Mouse (Mus musculus) cerebellum, adult 2 months (tissue): ENCODE results near the gene Atp6v1f. TPM values are rescaled to one million over a fixed set of nuclear protein-coding genes. Genes with fewer than 3 reads are reported as not detected.

Source experiments
- DNase-seq, 2 experiments: peaks; one replicate each; pipeline ENCODE4 v3.0.0; 2021
- H3K27ac ChIP-seq: fragments of 200-500 bp; 2 replicates; pipeline ENCODE4 v1.5.1; 2012; ENCODE audit warnings: low read length, control low read depth, inconsistent platforms; ENCODE audit not compliant: insufficient read depth
- H3K27me3 ChIP-seq: fragments of 200-500 bp; 2 replicates; pipeline ENCODE4 v1.6.1; 2012; ENCODE audit warnings: inconsistent platforms, mild to moderate bottlenecking, low read length, moderate library complexity; ENCODE audit not compliant: control insufficient read depth, insufficient read depth
- H3K4me1 ChIP-seq: fragments of 200-500 bp; 2 replicates; pipeline ENCODE4 v1.6.1; 2011; ENCODE audit warnings: low read length; ENCODE audit not compliant: control insufficient read depth, insufficient read depth
- H3K4me3 ChIP-seq: fragments of 200-500 bp; replicated peaks from 2 replicates; pipeline ENCODE3; 2011; ENCODE audit warnings: mild to moderate bottlenecking, low read depth, low read length, control low read depth; ENCODE audit not compliant: insufficient read depth
- CTCF ChIP-seq: fragments of 200-500 bp; IDR thresholded peaks from 2 replicates; pipeline ENCODE4 v1.5.1; 2011; ENCODE audit warnings: low read depth, mild to moderate bottlenecking, control low read depth, low read length, moderate library complexity, borderline replicate concordance; ENCODE audit not compliant: insufficient read depth
- POLR2A ChIP-seq: fragments of 200-500 bp; IDR thresholded peaks from 2 replicates; pipeline ENCODE4 v1.6.1; 2011; ENCODE audit warnings: low read length, control low read depth, borderline replicate concordance; ENCODE audit not compliant: insufficient read depth
- WGBS: fragments of 180-500 bp; shearing (Covaris S2); methylation state at CpG from one replicate; pipeline ENCODE4 v1.1.7; 2018; 5-methylcytosine and 5-hydroxymethylcytosine counted together
- polyA plus RNA-seq: library from polyadenylated mRNA; depleted of rRNA; stranded (reverse); fragments of >200 nt; gene quantifications from 2 replicates; pipeline ENCODE4 v1.2.3, GENCODE M21; 2012

Atp6v1f gene
- polyA plus RNA-seq, 1 experiment, result 433 TPM

DNA sequence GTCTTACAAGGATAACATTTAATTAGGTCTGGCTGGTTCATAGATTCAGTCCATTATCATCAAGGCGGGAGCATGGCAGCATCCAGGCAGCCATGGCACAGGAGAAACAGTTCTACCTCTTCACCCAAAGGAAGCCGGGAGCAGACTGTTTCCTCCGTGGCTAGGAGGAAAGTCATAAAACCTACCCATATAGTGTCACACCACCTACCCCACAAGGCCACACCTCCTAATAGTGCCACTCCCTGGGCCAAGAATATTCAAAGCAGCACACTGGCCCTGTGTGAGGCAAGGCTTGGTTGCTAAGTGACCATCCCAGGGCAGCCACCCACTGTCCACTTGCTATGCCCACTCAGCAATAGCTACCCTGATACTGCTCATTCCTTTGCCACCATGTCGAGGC is 3.6 kb downstream of the Atp6v1f start, which contains the start of gene Atp6v1fnb:
Atp6v1fnb (plus strand) TSS at position 301 of the 400 bp plus-strand sequence.
- Histone ChIP-seq H3K4me3 (no peak within 1 kb of the TSS), H3K27ac (no peak within 1 kb of the TSS), H3K4me1 (peaks cover 3% of the 10 kb centered on the region; the same call in 1 of the 2 replicates), H3K27me3 (no peaks in the 10 kb centered on the region)
- no peak for DNase-seq
- TF ChIP-seq POLR2A (no peak), CTCF (no peak)
- WGBS, result 89% methylated on average over 4 of the region's 4 CpGs

DNA sequence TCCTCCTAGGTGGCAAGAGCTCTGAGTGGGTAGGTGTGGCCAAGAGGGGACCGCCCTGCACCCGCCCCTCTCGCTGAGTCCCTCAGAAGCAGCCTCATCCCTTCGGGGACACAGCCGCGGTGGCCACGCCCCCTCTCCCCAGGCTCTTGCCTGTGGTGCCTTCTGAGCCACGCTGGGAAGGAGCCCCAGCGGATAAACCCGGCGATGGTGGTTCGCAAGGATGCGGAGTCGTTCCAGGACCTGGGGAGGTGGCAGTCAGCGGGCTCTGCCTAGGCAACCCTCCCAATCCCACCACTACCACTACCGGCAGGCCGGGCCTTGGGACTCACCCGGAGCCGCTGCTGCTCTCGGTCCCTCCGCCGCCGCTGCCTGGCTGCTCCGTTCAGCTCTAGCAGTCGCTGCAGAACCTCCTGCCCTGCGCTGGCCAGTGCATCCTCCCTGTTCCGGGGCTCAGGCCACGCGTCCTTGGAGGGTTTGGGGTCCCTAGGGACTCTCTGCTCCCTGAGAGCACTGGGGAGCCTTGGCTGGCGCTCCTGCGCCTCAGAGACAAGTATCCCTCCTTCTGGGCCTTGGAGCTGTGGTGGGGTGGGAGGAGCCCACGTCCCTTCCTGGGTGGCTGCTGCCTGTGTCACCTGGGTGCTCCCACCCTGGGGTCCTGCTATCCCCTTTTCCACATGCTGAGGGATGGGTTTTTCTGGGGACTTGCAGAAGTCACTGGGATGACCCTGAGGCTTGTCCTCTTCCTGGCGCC is 6.6 kb downstream of the Atp6v1f start:
- H3K27ac ChIP-seq, result no peak overlapping the region
- peaks cover under 1% of the 10 kb centered on the region; the same call in 1 of the 2 replicates for H3K4me1 ChIP-seq
- TF ChIP-seq CTCF, result no peak
- no peak for TF ChIP-seq POLR2A
- peak overlapping the region; percentile 42 for H3K4me3 ChIP-seq
- H3K27me3 ChIP-seq, result no peaks in the 10 kb centered on the region
- peak; percentile 59 to 60 for DNase-seq
- WGBS, result 8% methylated on average over 33 of the region's 33 CpGs

DNA sequence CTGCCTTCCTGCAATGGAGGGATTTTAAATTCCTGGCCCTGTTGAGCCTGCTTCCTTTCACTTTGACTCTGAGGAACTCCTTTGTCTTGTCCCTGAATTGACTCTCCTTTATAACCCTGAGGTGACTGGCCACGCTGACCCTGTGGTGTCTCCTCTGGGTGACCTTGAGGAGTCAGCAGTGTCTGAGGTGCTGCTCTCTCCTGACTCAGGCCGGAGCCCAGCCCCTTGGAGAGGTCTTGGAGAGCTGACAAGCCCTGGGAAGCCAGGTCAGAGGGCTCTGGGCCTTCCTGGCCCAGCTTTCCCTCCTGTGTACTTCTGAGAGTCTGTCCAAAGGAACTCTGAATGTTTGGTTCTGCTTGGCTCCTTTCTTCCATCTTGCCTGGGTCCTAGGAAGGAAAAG is 7.2 kb downstream of the Atp6v1f start:
- Histone ChIP-seq H3K27me3 (no peaks in the 10 kb centered on the region), H3K4me1 (no peaks in the 10 kb centered on the region), H3K4me3 (no peak overlapping the region), H3K27ac (no peak overlapping the region)
- DNase-seq, result no peak
- no peak for TF ChIP-seq CTCF
- no peak for TF ChIP-seq POLR2A
- WGBS, result 67% methylated on average over 2 of the region's 2 CpGs

DNA sequence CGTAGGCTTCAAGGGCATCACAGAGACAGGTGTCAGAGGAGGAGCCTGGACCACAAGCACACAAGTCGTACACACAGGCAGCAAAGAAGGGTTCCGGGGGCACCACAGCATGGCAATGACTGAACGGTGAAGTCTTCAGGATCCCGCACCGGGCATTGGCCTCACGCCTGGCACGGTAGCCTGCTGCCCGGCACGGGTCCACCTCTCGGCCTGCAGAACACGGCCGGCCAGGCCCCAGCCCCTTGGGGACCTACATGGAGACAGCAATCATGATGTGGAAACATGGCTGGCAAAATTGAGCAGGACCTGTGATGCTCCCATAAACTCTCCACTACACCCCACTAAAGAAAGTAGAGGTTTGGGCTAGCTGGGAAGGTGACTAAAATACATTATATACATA is 15.2 kb downstream of the Atp6v1f start:
- TF ChIP-seq CTCF (no peak), POLR2A (no peak)
- WGBS, result 80% methylated on average over 13 of the region's 13 CpGs

DNA sequence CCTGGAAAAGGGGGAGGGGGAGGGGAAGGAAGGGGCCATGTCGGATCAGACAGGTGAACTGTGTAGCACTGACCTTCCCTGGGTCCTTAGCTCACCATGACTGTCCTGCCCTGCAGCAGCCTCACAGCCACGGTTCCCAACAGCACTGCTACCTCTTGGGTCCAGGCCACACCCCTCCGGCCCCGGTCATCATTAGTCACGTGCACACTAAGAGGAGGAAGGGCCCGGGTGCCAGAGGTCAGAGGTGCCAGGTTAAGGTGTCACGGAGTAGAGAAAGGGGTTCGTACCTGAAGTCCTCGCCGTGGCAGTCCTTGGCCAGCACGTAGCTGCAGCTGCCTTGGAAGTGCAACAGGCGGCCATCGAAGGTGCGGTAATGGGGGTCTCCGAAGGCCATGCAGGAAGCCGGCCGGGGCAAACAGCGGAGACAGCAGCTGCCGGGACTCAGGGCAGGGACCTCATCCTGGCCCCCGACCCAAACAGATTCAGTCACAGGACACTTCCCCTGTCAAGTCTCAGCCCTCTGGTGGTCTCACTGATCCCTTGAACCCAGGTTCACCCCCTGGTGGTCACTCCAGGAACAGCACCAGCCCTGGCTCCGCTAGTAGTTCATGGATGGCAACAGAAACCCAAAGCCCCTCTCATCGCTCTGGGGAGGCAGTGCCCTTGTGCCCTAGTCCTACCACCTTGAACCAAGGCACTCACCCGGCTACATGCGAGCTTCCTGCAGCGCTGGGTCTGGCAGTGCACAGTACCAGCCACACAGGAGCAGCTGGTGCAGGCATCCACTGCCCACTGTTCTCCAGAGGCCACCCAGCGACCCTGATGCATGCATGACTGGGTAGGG is 17.4 kb downstream of the Atp6v1f start:
- H3K4me3 ChIP-seq, result peak overlapping the region; percentile 38
- no peak overlapping the region for H3K27ac ChIP-seq
- TF ChIP-seq CTCF (peak; percentile 87), POLR2A (no peak)
- peak; percentile 38 to 60 for DNase-seq
- H3K27me3 ChIP-seq, result no peaks in the 10 kb centered on the region
- H3K4me1 ChIP-seq, result no peaks in the 10 kb centered on the region
- 7% methylated on average over 26 of the region's 26 CpGs for WGBS

More for the DNA sequence above, 15.2 kb downstream of the Atp6v1f start:
- DNase-seq, result no peak
- Histone ChIP-seq H3K27ac (no peak overlapping the region), H3K27me3 (no peaks in the 10 kb centered on the region), H3K4me1 (no peaks in the 10 kb centered on the region), H3K4me3 (no peak overlapping the region)

DNA sequence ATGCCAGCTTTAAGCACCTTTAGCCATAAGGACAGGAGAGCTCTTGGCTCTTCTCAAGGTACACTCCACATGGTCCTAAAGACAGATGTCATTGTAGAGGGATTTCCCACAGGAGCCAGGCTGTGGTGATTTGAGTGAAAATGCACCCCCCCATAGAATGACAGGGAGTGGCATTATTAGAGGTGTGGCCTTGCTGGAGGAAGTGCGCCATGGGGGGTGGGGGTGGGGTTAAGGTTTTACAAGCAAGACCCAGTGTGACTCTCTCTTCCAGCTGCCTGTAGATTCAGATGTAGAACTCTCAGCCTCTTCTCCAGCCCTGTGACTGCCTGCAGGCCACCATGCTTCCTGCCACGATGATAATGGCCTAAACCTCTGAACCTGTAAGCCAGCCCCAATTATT is 18.4 kb downstream of the Atp6v1f start:
- Histone ChIP-seq H3K4me1 (no peaks in the 10 kb centered on the region), H3K27me3 (no peaks in the 10 kb centered on the region), H3K4me3 (no peak overlapping the region), H3K27ac (no peak overlapping the region)
- DNase-seq, result no peak
- TF ChIP-seq POLR2A (no peak), CTCF (no peak)
- whole genome bisulfite sequencing, result 68% methylated on average over 2 of the region's 2 CpGs

DNA sequence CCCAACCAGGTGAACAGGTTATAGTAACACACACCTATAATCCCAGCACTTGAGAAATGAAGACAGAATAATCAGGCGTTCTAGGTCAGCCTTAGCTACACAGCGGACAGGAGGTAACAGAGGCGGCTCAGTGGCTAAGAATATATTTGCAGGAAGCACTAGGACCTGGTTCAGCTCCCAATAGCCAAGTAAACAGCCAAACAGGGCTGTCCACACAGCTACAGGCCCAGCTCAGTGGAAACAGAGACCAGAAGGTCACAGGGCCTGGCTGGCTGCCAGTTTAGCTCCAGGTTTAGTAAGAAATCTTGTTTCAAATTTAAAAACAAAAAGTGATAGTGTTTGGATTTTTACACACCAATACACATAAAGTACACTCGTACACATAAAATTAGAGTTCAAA is 26.6 kb downstream of the Atp6v1f start:
- TF ChIP-seq CTCF (no peak), POLR2A (no peak)
- Histone ChIP-seq H3K27me3 (no peaks in the 10 kb centered on the region), H3K27ac (no peak overlapping the region), H3K4me1 (no peaks in the 10 kb centered on the region), H3K4me3 (no peak overlapping the region)
- no peak for DNase-seq
- 83% methylated on average over 4 of the region's 4 CpGs for WGBS
